Mouse (Mus musculus) E14TG2a.4 (cell line): ENCODE data around the gene Nup210.
A peak's percentile ranks its signal among the peaks of the same experiment; 100 is the strongest.

Source experiments
- H3K27me3 ChIP-seq: 2 replicates; pipeline ENCODE4 v1.6.1; 2014; ENCODE audit warnings: low read length, control low read depth; ENCODE audit not compliant: insufficient read depth
- H3K36me3 ChIP-seq: 2 replicates; pipeline ENCODE4 v1.6.1; 2014; ENCODE audit warnings: low read length, control low read depth; ENCODE audit not compliant: insufficient read depth
- H3K4me1 ChIP-seq: replicated peaks from 2 replicates; pipeline ENCODE4 v1.6.1; 2014; ENCODE audit warnings: low read depth, low read length, control low read depth
- H3K4me3 ChIP-seq: replicated peaks from 2 replicates; pipeline ENCODE4 v1.5.1; 2014; ENCODE audit warnings: mild to moderate bottlenecking, low read length
- H3K9me3 ChIP-seq: 2 replicates; pipeline ENCODE4 v1.6.1; 2014; ENCODE audit warnings: low read length, control low read depth
- CTCF ChIP-seq: conservative IDR thresholded peaks from 2 replicates; pipeline ENCODE4 v1.5.1; 2014; ENCODE audit warnings: low read length
- NANOG ChIP-seq: IDR thresholded peaks from 2 replicates; pipeline ENCODE4 v1.6.1; 2014; ENCODE audit warnings: borderline replicate concordance, low read length, mixed read lengths
- POU5F1 ChIP-seq: IDR thresholded peaks from 2 replicates; pipeline ENCODE4 v1.6.1; 2014; ENCODE audit warnings: low read length, borderline replicate concordance

The Nup210 gene

DNA sequence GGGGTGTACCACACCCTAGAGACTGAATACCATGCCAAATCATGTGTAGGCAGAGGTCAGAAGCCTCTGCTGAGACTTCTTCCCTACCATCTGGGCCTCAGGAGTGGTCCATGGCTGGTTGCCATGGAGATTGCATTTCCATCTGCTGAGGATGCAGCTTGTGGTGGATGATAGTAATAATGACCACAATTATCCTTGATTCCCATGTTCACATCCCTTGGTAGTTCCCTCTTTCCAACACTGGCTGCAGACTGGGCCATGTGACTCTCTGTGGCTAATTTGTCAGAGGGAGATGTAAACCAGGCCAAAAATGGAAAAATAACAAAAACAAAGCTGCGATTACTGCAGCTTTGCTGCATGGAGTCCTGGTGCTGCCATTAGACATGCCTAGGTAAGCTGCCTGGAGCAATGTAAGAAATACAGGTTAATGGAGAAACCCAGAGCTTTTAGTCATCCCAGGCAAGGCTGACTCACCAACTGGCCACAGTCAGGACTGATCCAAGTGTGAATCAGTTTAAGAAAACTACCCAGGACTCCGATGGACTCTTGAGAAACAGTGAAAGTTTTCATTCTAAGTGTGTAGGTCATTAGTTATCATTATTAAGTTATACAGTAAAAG, 30.6 kb upstream of the Nup210 start:
- Histone ChIP-seq H3K9me3 (no peaks in the 10 kb centered on the region), H3K27me3 (peaks cover 6% of the 10 kb centered on the region; the same call in 1 of the 2 replicates), H3K36me3 (no peaks in the 10 kb centered on the region), H3K4me3 (no peak overlapping the region), H3K4me1 (no peaks in the 10 kb centered on the region)
- TF ChIP-seq NANOG = no peak
- TF ChIP-seq CTCF = no peak
- no peak for TF ChIP-seq POU5F1

DNA sequence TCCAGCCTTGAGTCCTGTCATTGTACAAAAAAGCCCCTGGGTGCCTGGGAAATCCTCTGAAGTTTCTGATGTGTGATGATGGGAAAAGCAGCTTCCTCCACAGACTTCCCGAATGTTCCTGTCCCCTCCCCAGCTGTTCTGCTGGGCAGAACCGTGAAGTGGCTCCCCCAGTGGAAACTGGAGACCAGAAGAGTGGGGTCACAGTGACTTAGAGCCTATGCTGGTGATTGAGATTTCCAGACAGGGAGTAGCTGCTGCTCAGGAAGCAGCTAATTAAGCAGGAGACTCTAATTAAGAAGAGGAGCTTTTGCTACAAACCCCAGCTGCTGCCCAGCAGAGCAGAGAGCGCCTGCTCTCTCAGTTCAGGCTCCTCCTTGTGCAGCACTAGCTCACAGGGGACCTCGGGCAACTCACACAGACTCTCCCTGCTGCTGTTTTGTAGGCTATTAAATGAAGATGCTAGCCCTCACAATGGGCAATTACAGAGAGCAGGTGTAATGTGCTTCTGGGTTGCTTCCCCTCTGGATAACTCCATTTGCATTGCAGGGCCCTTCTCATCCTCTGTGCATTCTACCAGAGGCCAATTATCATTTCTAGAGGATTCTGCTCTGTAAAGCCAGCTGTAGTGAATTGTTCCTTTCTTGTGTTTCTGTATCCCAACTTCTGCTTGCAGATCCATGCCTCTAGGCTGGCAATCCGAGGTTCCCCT, 30.0 kb upstream of the Nup210 start:
- H3K27me3 ChIP-seq = peaks cover 3% of the 10 kb centered on the region; the same call in 1 of the 2 replicates
- H3K9me3 ChIP-seq = no peaks in the 10 kb centered on the region
- H3K4me1 ChIP-seq = no peaks in the 10 kb centered on the region
- TF ChIP-seq CTCF (no peak), NANOG (no peak), POU5F1 (no peak)
- H3K4me3 ChIP-seq = no peak overlapping the region
- H3K36me3 ChIP-seq = no peaks in the 10 kb centered on the region

DNA sequence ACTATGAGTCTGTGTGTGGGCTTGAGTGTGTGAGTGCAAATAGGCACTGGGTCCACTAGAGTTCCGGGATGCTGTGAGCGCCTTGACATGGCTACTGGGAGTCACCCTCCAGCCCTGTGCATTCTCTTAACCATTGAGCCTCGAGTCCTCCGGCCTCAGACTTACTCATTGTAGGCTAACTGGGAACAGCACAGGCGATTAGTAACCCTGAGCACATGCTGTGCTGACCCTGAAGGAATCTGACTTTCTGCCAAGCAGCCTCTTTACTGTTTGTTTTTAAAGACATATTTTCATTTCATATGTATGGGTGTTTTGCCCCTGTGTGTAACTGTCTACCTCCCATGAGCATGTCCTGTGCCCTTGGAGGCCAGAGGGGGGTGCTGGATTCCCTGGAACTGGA, 28.9 kb upstream of the Nup210 start:
- peaks cover 3% of the 10 kb centered on the region; the same call in 1 of the 2 replicates for H3K27me3 ChIP-seq
- H3K9me3 ChIP-seq = no peaks in the 10 kb centered on the region
- no peaks in the 10 kb centered on the region for H3K4me1 ChIP-seq
- no peaks in the 10 kb centered on the region for H3K36me3 ChIP-seq
- no peak overlapping the region for H3K4me3 ChIP-seq
- no peak for TF ChIP-seq POU5F1
- no peak for TF ChIP-seq NANOG
- no peak for TF ChIP-seq CTCF

DNA sequence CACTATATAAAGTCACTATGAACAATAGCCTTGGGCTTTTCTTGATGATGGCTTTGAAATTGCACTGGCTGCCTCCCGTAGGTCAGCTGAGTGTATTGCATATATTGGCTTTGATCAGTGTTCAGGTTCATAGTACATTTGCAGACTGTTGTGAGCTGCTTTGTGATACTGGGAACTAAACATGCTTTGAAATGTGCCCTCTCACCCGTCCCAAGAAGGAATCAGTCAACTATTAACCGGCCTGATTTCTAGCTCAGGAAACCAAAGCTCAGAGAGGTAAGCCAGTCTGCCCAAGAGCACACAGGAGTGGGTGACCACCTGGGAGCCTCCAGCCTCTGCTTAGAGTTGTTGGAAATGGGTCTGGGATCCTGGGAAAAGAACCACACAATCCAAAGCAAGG, 28.4 kb upstream of the Nup210 start:
- TF ChIP-seq POU5F1 = no peak
- TF ChIP-seq NANOG = no peak
- TF ChIP-seq CTCF = no peak
- Histone ChIP-seq H3K27me3 (peaks cover 3% of the 10 kb centered on the region; the same call in 1 of the 2 replicates), H3K36me3 (no peaks in the 10 kb centered on the region), H3K9me3 (no peaks in the 10 kb centered on the region), H3K4me3 (no peak overlapping the region), H3K4me1 (no peaks in the 10 kb centered on the region)

DNA sequence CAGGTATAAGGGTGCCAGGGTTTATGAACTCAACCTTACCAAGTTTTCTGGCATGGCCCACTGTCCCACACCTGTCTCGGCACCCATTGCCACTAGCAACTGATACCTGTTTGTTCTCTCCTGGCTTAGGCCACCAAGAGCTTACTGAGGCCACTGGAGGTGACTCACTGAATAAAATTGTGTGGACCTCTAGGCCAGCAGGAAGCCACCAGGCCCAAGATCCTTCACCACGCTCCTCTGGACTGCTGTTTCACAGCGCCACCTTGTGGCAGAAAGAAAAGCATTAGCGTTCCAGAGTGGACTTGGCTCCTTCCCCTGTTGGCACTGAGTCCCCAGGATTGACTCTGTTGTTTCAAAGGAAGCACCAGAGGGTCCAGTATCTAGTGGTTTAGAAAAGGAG, 23.2 kb upstream of the Nup210 start:
- no peak overlapping the region for H3K4me3 ChIP-seq
- H3K36me3 ChIP-seq = no peaks in the 10 kb centered on the region
- no peaks in the 10 kb centered on the region for H3K4me1 ChIP-seq
- TF ChIP-seq POU5F1 = no peak
- TF ChIP-seq CTCF = peak; percentile 56
- no peaks in the 10 kb centered on the region for H3K9me3 ChIP-seq
- 0 out of 2 replicates have a peak, but pooled peaks cover 3% of the 10 kb centered on the region for H3K27me3 ChIP-seq

DNA sequence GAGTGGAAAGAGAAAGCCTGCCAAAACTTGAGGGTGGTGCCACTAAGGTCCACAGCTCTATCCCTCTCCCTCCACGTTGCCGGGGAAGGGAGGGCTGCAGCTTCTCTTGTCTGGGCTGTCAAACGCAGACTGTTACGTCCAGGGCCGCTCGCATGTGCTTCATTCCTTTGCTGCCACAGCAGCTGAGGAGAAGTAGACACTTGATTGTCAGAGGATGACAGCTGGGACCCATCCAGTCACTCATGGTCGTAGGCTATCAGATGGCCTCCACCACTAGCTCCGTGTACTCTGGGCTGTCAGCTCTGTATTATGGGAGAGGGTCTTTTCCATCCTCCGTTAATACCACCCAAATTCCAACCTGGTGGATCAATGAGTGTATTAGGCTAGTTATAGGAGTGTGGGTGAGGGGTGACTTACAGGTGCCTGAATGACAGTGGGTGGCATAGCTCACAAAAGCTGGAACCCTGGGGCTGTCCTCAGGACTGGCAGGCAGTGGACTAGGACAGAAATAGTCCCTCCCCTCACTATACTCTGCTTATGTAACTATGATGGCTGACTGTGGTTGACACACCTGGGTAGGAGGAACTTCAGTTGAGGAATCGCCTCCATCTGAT, 20.8 kb upstream of the Nup210 start:
- H3K36me3 ChIP-seq = no peaks in the 10 kb centered on the region
- H3K4me1 ChIP-seq = no peaks in the 10 kb centered on the region
- no peaks in the 10 kb centered on the region for H3K9me3 ChIP-seq
- no peak overlapping the region for H3K4me3 ChIP-seq
- peaks cover 6% of the 10 kb centered on the region; the same call in 1 of the 2 replicates for H3K27me3 ChIP-seq
- TF ChIP-seq CTCF = no peak
- no peak for TF ChIP-seq NANOG
- no peak for TF ChIP-seq POU5F1

DNA sequence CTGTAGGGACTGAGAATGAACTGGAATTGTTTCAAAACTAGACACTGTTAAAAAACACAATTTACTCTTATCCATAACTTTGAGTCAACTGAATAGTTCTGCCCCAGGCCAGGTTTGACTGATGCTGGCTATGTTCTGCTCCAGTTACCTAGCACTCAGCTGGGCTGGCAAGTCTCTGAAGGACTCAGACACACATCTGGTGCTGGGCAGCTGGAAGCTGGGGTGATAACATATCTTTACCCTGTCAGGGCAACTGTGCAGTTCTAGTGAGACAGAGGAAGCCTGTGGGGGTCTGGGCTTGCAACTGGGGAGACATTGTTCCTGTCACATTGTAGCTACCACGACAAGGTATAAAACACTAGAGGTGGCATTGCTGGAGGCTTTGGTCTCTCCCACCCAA, 14.2 kb upstream of the Nup210 start:
- no peaks in the 10 kb centered on the region; the same call in 1 of the 2 replicates for H3K9me3 ChIP-seq
- H3K4me1 ChIP-seq = no peaks in the 10 kb centered on the region
- no peak for TF ChIP-seq CTCF
- no peak for TF ChIP-seq POU5F1
- no peak for TF ChIP-seq NANOG
- peaks cover 2% of the 10 kb centered on the region; the same call in 1 of the 2 replicates for H3K27me3 ChIP-seq
- no peaks in the 10 kb centered on the region for H3K36me3 ChIP-seq
- no peak overlapping the region for H3K4me3 ChIP-seq

DNA sequence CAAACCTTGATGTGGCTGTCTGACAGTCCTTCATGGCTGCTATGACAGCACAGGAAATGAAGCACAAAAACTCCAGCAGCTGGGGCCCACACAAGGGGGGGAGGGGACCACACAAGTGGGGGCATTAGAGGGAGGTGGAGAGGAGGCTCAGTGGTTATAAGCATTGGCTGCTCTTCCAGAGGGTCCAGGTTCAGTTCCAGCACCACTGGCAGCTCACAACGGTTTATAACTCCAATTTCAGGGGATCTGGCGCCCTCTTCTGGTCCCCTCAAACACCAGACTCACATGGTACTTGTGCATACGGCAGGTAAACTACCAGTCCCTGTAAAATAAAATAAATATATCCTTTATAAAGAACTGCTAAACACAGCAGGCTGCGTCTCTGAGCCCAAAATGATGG, 12.4 kb upstream of the Nup210 start:
- Histone ChIP-seq H3K4me1 (no peaks in the 10 kb centered on the region), H3K9me3 (no peaks in the 10 kb centered on the region; the same call in 1 of the 2 replicates), H3K4me3 (no peak overlapping the region), H3K36me3 (no peaks in the 10 kb centered on the region), H3K27me3 (peaks cover 8% of the 10 kb centered on the region)
- TF ChIP-seq CTCF (peak; percentile 41), NANOG (no peak)

DNA sequence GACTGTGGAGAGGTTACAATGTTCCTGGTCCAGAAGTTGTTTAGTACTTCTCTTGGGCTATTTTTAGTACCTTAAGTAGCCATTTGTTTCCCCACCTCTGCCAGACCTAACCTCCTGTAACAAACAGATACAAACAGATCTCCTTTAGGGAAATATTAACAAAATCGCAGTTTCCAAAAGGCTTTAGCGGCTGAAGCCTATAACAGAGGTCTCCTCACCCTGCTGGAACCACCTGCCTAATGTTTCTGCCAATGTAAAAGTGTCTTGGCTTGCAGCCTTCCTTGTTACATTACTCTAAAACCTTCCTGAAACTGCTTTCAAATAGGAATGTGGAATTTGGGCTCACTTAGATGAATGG, 8.6 kb upstream of the Nup210 start:
- peaks cover 6% of the 10 kb centered on the region for H3K27me3 ChIP-seq
- no peak overlapping the region for H3K4me3 ChIP-seq
- H3K4me1 ChIP-seq = no peaks in the 10 kb centered on the region
- H3K9me3 ChIP-seq = peaks cover 8% of the 10 kb centered on the region
- TF ChIP-seq POU5F1 = no peak
- H3K36me3 ChIP-seq = no peaks in the 10 kb centered on the region
